Mouse (Mus musculus) liver, embryonic 14.5 days (tissue): ENCODE data around the gene Mbnl1. TPM values are rescaled to one million over a fixed set of nuclear protein-coding genes. Genes with fewer than 3 reads are reported as not detected.

ENCODE experiments used
- ATAC-seq: fragments of 200-750 bp; cut with Nextera tagmentation; 2 replicates; pipeline ENCODE4 v1.8.0; 2017; ENCODE audit warnings: moderate number of reproducible peaks, mild to moderate bottlenecking, moderate library complexity; ENCODE audit not compliant: insufficient read depth
- DNase-seq, 3 experiments: peaks; one replicate each; pipeline ENCODE4 v3.0.0-alpha.2; 2012 to 2013; ENCODE audit warnings: low read depth in 3 of 3, low spot score in 3 of 3
- H3K27ac ChIP-seq: fragments of 300-500 bp; sonication (generic); 2 replicates; pipeline ENCODE4 v1.5.1; 2014; ENCODE audit warnings: moderate library complexity, mild to moderate bottlenecking, control low read depth, inconsistent platforms
- H3K27me3 ChIP-seq: fragments of 300-500 bp; sonication (generic); 2 replicates; pipeline ENCODE4 v1.6.1; 2014; ENCODE audit warnings: mild to moderate bottlenecking, low read length, moderate library complexity; ENCODE audit not compliant: control insufficient read depth, insufficient read depth
- H3K36me3 ChIP-seq: fragments of 300-500 bp; sonication (generic); replicated peaks from 2 replicates; pipeline ENCODE4 v1.6.1; 2014; ENCODE audit warnings: low read depth; ENCODE audit not compliant: control insufficient read depth, insufficient read depth
- H3K4me1 ChIP-seq, 2 experiments: fragments of 200-500 bp in 1 of 2; fragments of 300-500 bp in 1 of 2; sonication (generic) in 1 of 2; replicated peaks; 2 replicates each; pipeline ENCODE4 v1.6.1; 2012 to 2014; ENCODE audit warnings: antibody characterized with exemption in 1 of 2, inconsistent platforms in 1 of 2, low read length in 1 of 2; ENCODE audit not compliant: control insufficient read depth in 2 of 2, insufficient read depth in 2 of 2
- H3K4me2 ChIP-seq: fragments of 300-500 bp; sonication (generic); 2 replicates; pipeline ENCODE4 v1.6.1; 2014; ENCODE audit warnings: low read depth, mild to moderate bottlenecking, control low read depth, moderate library complexity
- H3K4me3 ChIP-seq, 2 experiments: fragments of 200-500 bp in 1 of 2; fragments of 300-500 bp in 1 of 2; sonication (generic) in 1 of 2; 2 replicates each; pipeline ENCODE4 v1.5.1; 2012 to 2014; ENCODE audit warnings: low read depth in 2 of 2, low read length in 2 of 2, mild to moderate bottlenecking in 2 of 2, control low read depth in 1 of 2, inconsistent platforms in 1 of 2, moderate library complexity in 1 of 2; ENCODE audit not compliant: insufficient read depth in 1 of 2
- H3K9ac ChIP-seq: fragments of 300-500 bp; sonication (generic); replicated peaks from 2 replicates; pipeline ENCODE4 v1.6.1; 2014; ENCODE audit warnings: mild to moderate bottlenecking, control low read depth, moderate library complexity
- H3K9me3 ChIP-seq: fragments of 300-500 bp; sonication (generic); 2 replicates; pipeline ENCODE4 v1.6.1; 2016; ENCODE audit warnings: low read length, mixed read lengths; ENCODE audit not compliant: control insufficient read depth
- CTCF ChIP-seq: IDR thresholded peaks from 2 replicates; pipeline ENCODE4 v1.5.1; 2016; ENCODE audit warnings: antibody characterized with exemption, low read depth, control low read depth
- EP300 ChIP-seq: IDR thresholded peaks from 2 replicates; pipeline ENCODE4 v1.6.1; 2016; ENCODE audit warnings: antibody characterized with exemption, low read depth
- WGBS: fragments of 180-500 bp; shearing (Covaris S2); extraction: QIAGEN DNeasy Blood & Tissue Kit; methylation state at CpG from one replicate; pipeline ENCODE4 v1.1.7; 2014; ENCODE audit not compliant: insufficient replicate concordance; 5-methylcytosine and 5-hydroxymethylcytosine counted together
- polyA plus RNA-seq, 2 experiments: library from polyadenylated mRNA; depleted of rRNA in 1 of 2; stranded (reverse) in 1 of 2; unstranded in 1 of 2; fragments of >200 nt; fragmentation: Nextera tagmentation in 1 of 2; extraction: Ambion mirVana in 1 of 2; gene quantifications; 2 replicates each; pipeline versions ENCODE4 v1.2.1 to v1.2.3; 2012 to 2014

Mbnl1 gene
- polyA plus RNA-seq, 2 experiments, result 32.9 to 128 TPM

DNA sequence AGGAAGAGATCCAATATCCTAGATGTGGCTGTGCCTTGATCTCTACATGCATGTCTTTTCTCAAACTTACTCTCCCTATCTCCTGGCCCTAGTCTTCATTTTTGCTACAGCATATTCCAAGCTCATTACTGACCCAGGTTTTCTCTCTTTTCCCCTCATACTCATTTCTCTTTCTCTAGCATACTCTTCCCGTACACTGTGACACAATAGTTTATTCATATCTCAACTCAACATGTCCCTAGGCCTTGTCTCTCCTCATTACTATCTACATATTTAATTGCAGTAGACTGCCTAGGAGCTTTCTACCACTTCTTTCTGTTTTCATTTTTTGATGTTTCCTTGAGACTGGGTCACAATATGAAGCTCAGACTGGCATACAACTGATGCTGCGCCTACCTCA is 8.1 kb downstream of the Mbnl1 start:
- no peak for ATAC-seq
- Histone ChIP-seq H3K27me3 (no peaks in the 10 kb centered on the region), H3K36me3 (no peaks in the 10 kb centered on the region), H3K27ac (no peak overlapping the region), H3K4me2 (no peak overlapping the region), H3K9me3 (no peaks in the 10 kb centered on the region), H3K9ac (no peak overlapping the region), H3K4me3 (no peak overlapping the region), H3K4me1 (peaks cover 14 to 23% of the 10 kb centered on the region in 2 experiments)
- no peak for DNase-seq
- 64% methylated on average over 2 of the region's 2 CpGs for WGBS
- no peak for TF ChIP-seq CTCF

DNA sequence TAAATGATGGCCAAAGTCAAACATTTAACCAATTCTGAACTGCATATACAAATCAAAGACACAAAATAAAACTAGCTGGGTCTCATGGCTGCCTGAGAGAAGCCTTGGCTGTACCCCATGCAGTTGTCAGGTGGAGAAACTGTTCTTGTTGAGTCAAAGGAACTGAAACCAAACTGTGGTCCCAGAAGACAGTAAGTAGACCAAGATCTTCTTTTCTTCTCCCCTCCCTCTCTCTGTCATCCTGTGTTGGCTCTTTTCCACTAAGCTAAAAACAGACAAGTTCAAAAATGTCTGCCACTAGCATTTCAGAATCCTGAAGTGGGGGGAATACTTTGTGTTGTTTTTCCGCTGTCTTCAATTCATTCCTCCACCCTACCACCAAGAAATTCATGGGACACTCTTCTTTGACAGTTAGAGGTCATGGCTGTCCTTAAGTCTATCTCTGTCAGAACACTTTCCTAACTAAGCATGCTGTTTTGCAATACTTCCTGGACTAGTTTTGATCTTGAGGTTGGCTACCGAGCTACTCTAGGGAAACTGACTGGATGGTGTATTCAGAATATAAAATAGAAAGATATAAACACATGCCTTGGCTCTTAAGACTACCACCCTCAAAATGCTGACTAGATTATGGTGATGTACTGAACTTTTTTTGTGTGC is 9.2 kb downstream of the Mbnl1 start:
- no peaks in the 10 kb centered on the region for H3K9me3 ChIP-seq
- no peaks in the 10 kb centered on the region for H3K27me3 ChIP-seq
- no peak for ATAC-seq
- no peak overlapping the region for H3K4me2 ChIP-seq
- DNase-seq, result no peak
- H3K36me3 ChIP-seq, result no peaks in the 10 kb centered on the region
- 59% methylated on average over 2 of the region's 2 CpGs for WGBS
- H3K27ac ChIP-seq, result no peak overlapping the region
- H3K9ac ChIP-seq, result no peak overlapping the region
- H3K4me3 ChIP-seq, result no peak overlapping the region
- TF ChIP-seq CTCF (no peak), EP300 (no peak)
- peaks cover 14 to 25% of the 10 kb centered on the region in 2 experiments for H3K4me1 ChIP-seq

DNA sequence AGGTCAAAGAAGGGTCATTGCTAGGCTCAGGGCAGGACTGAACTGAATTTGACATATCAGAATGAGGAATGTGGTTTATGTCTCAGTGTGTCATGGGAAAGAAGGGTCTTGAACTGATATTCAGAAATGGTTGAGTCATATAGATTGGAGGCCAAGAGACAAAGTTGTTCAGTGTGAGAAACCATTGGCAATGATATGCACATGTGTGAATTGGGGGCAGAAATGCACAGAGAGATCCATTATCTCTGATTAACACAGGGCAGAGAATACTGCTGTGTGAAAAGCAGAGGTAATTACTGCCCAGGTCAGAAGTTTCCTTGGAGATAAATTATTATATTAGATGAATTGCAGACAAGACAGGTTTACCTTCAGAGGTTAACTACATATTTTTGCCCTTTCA is 10.7 kb downstream of the Mbnl1 start:
- DNase-seq (no peak), ATAC-seq (peak; percentile 63; the same call in 1 of the 2 replicates)
- no peak for TF ChIP-seq CTCF
- TF ChIP-seq EP300, result no peak
- no peak overlapping the region for H3K4me3 ChIP-seq
- no peak overlapping the region for H3K4me2 ChIP-seq
- no peak overlapping the region for H3K9ac ChIP-seq
- H3K27me3 ChIP-seq, result no peaks in the 10 kb centered on the region
- H3K36me3 ChIP-seq, result no peaks in the 10 kb centered on the region
- H3K9me3 ChIP-seq, result no peaks in the 10 kb centered on the region
- no peak overlapping the region for H3K27ac ChIP-seq
- H3K4me1 ChIP-seq, result peaks cover 14 to 24% of the 10 kb centered on the region in 2 experiments; a peak in 3 of 4 replicates

DNA sequence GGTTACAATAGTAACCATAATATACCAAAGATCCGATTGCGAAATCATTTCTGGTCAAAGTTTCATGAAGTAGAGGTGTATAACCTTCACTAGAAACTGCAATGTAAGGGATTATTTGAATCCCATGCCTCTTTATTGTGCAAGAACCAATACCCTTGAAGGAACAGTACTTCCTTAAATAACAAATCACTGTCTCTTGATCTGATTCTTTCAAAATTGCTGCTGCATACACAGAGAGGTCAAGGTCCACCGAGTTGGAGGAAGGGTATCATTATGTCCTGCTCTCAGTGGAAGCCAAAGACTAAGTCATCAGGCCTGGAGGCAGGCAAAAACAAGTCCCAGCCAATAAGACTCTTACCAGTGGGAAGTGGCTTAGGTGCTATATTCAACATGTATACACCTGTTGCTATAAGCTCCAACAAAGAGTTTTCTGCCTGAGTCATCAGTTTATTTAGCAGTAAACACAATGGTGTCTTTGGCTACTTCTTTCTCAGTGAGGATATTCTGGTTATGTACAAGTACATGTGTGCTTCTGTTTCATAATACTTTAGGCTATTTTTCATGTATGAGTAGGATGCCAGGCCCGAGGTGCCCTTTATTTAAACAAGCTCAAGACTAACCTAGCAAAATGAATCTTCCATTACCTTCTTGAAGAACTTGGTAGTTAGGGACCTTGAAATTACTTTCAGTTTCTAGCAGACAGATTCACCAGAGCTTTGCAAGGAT is 13.5 kb downstream of the Mbnl1 start:
- H3K9me3 ChIP-seq, result no peaks in the 10 kb centered on the region
- H3K27ac ChIP-seq, result no peak overlapping the region; the same call in 1 of the 2 replicates
- H3K4me2 ChIP-seq, result no peak overlapping the region
- TF ChIP-seq CTCF, result no peak
- TF ChIP-seq EP300, result no peak
- 73% methylated on average over 4 of the region's 4 CpGs for WGBS
- no peak overlapping the region for H3K4me3 ChIP-seq
- H3K27me3 ChIP-seq, result no peaks in the 10 kb centered on the region
- ATAC-seq, result no peak
- DNase-seq, result no peak
- H3K4me1 ChIP-seq, result peaks cover 10 to 17% of the 10 kb centered on the region in 2 experiments; a peak in 3 of 4 replicates
- no peak overlapping the region for H3K9ac ChIP-seq
- no peaks in the 10 kb centered on the region for H3K36me3 ChIP-seq

DNA sequence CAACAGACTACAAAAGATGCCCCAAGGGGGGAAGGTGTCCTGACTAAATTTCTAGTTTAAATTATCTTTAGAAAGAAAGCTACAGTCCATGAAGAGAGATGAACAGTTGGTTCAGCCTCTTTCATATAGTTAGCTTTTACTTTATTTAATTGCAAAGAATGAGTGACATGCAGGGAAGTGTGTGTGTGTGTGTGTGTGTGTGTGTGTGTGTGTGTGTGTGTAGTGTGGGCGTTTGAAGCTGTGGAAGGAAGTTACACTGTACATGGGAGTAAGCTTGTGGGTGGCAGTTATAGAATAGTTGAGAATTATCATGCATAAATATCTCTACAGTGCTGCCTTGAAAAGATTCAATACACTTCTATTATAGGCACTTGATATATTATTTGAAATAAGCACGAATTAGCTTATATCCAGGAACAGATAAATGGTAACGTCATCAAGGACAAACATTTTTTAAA is 14.1 kb downstream of the Mbnl1 start:
- Histone ChIP-seq H3K9me3 (no peaks in the 10 kb centered on the region), H3K4me3 (no peak overlapping the region), H3K9ac (no peak overlapping the region), H3K36me3 (no peaks in the 10 kb centered on the region), H3K4me2 (no peak overlapping the region), H3K27ac (no peak overlapping the region; the same call in 1 of the 2 replicates), H3K27me3 (no peaks in the 10 kb centered on the region), H3K4me1 (peaks cover 10 to 15% of the 10 kb centered on the region in 2 experiments; a peak in 3 of 4 replicates)
- ATAC-seq (no peak), DNase-seq (no peak)
- TF ChIP-seq CTCF, result no peak
- no peak for TF ChIP-seq EP300
- WGBS, result 49% methylated on average over 3 of the region's 3 CpGs
